Mouse (Mus musculus) 3134 (cell line): ENCODE results near the gene Asna1.

Experiments
- DNase-seq: peaks from one replicate; pipeline ENCODE4 v3.0.0-alpha.2; 2011; ENCODE audit warnings: low spot score; ENCODE audit not compliant: insufficient read length; ENCODE audit errors: extremely low read depth

Asna1 gene

DNA sequence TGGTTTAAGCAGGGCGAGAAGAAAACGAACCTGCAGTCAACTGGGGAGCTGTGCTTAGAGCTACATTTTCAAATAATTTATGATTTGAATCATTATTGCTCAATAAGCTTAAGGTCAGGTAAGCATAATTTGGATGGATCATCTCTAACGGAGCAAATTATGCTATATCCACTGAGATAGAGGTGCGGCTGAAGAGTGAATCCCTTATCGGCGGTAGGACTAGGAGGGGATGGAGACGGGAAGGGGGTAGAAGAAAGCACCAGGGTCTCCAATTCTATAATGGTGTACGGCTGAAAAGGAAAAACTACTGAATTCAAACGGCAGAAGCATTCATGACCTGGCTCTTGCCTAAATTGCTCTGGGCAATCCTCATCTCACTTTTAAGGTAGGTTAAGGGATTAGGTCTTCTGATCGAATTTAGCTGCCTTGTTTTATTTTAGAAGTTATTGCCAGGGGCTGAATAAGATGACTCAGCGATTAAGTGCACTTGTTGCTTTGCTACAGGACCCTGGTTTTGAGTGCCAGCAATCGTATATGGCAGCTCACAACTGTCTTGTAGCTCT lies 10.2 kb upstream of the Asna1 start:
- no peak for DNase-seq

DNA sequence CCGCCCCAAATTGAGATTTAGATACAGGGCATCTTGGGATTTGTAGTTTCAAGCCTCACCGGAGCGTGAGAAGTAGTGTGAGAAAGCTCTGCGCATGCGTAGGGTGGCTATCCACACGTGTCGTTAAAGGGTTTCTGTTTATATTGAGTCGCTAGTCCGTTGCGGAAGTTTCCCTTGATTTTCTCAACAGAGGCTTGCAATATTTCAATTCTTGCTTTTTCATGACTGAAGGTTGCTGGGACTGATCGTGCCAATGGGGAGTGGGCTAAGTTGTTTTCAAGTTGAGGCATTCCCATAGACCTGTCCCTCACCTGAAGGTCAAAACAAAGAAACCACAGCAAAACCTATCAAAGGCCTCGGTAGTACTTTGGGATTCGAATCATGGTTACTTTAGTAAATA lies 9.7 kb upstream of the Asna1 start:
- no peak for DNase-seq

DNA sequence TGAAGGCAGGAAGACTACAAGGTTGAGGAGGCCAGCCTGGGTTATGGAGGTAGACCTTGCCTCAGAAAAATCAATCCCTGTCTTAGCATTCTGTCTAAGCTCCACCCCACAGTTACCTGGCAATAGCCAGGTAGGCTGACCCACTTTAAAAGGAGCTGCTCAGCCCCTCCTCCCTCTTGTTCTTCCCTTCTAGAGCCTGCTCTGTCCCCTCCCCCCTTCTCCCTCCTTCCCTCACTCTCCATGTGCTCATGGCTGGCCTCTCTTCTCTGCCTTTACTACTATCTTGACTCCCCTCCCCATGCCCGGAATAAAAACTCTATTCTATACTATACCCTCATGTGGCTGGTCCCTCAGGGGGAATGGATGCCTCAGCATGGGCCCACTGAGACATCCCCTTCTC lies 8.8 kb upstream of the Asna1 start:
- no peak for DNase-seq

DNA sequence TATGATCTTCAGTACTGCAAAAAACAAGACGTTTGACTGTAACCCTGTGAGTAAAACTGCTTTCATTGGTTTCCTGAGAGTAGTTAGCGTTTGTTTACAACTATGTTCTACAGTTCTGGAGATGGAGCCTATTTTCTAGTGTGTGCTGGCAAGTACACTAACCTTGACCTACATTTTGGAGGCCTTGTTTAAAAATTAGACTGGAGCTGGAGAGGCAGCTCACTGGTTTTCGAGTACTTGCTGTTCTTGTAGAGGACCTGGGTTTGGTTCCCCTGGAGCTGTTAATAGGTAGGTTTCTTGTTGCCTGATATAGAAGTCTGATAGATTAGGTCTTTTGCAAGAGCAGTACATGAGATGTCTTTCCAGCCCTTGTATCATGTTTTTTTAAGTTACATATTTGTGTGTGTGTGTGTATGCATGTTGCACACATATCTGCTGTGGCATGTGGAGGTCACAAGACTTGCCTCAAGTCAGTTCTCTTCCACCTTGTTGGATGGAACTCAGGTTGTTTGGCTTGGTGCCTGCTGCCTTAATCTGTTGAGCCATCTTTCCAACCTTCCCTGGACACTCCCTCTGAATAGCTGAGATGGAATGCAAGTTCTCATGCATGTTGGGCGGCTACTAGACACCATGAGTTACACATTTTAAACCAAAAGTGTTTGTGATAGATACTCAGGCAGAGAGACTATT lies 7.7 kb upstream of the Asna1 start:
- DNase-seq, result no peak

DNA sequence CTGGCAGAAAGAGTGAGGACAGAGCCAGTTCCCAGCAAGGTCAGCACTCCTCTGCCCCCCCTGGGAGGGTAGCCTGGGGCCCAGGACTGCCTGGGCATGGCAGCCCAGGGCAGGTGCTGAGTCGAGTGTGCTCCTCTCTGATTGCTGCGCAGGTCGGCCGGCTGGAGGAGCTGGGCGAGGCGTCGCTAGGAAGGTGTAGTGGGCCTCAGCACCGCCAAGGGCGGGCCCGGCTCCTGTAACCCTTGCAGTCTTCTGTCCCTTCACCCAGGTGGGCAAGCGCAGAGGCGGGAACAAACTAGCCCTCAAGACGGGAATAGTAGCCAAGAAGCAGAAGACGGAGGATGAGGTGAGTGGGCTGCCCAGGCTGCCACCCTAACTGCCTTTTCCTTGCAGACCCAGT lies 4.2 kb upstream of the Asna1 start:
- no peak for DNase-seq

DNA sequence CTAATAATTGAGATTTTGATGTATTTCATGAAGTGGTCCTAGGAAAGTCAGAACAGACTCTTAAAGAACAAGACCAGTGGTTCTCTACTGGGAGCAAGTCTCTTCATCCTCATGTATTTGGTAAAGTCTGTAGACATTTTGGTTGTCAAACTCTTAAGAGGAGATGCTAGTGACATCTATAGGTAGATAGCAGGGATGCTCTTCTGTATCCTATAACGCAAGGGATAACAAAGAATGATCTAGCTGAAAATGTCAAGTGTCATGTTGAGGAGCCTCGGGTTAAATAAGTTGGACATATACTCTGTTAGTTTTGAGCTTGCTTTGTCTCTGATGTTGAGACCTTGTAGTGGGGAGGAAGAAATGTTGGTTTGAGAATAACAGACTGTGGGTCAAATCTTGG lies 2.8 kb upstream of the Asna1 start:
- DNase-seq, result no peak

DNA sequence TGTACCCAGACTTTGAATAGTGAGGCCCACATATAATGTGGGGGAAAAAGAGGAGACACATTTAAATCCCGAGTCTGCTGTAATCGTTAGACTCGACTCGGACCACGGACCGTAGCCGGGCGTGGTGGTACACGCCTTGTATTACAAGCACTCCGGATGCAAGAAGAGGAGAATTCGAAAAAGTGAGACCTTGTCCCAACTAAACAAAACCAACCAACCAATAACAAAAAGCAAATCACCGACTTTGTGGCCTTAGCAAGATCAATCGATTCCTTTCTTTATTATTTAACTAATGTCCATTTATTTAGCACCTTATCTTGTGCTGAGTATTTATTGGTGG lies 2.4 kb upstream of the Asna1 start:
- DNase-seq, result no peak

DNA sequence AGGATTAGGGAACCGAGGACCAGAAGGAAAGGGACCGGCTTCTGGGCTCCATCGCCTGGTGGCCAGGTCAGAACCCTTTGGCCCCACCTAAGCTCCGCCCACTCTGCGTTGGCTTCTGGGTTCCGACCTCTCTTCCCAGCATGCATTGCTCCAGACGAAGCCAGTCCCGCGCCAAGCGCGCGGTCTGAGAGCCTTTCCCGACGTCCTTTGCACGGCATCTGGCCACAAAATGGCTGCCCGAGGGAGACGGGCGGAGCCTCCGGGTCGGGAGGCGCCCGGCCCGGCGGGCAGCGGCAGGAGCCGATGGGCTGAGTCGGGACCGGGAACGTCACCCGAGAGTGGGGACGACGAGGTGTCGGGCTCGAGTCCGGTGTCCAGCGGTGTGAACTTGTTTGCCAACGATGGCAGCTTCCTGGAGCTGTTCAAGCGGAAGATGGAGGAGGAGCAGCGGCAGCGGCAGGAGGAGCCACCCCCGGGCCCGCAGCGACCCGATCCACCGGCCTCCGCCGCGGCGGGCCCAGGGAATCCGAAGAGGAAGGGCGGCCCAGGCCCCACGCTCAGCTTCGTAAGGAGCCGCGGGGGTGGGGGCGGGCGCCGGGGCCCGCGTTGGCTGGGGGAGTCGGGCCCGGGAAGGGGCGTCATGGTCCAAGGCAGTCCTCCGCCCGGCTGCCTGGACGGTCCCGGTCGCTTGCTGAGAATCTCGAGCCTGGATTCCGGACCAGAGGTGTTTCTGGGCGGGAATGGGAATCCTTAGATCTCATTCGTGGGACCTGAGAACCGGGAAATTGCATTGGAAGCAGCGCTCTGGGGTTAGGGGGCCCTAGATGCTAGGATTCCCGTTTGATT lies 1.8 kb upstream of the Asna1 start, which contains the start of gene Trir:
TSS of gene Trir (plus strand) at position 154 of the 846 bp plus-strand sequence.
- peak; percentile 92 for DNase-seq

DNA sequence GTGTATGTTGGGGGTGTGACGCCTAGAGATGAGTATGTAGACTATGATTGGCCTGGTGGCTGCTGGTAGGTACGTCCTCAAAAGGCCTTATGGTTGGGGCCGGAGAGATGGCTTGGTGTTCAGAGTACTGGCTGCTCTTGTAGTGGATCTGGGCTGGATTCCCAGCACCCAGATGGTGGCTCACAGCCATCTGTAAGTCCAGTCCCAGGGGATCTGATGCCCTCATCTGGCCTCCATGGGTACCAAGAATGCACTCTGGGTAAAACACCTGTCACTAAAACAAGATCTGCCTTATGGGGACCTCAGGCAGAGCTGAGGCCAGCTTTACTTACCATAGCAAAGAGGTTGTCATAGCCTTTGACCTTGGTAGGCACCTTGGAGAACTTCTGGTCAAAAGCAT lies 1.2 kb downstream of the Asna1 start:
- DNase-seq, result no peak

DNA sequence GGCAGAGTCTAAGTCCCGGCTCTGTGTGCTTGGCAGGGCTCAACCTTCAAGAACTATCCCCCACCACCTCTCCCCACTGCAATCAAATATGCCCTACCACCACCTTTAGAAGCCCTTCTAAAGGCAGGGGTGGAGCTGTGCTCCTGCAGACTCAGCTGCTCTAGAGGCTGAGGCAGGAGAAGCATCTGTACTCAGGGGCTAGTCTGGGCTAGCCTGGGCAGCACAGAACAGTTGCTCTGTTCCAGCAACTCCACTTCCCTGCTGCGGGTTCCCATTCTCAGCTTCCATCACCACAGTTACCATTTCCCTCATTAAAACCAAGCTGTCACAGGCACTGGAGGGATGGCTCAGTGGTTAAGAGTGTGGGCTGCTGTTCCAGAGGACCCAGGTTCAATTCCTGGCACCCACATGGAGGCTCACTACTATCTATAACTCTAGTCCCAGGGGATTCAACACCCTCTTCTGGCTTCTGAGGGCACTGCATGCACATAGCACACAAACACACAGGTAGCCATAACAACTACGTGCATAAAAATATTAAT lies 3.5 kb downstream of the Asna1 start:
- no peak for DNase-seq

DNA sequence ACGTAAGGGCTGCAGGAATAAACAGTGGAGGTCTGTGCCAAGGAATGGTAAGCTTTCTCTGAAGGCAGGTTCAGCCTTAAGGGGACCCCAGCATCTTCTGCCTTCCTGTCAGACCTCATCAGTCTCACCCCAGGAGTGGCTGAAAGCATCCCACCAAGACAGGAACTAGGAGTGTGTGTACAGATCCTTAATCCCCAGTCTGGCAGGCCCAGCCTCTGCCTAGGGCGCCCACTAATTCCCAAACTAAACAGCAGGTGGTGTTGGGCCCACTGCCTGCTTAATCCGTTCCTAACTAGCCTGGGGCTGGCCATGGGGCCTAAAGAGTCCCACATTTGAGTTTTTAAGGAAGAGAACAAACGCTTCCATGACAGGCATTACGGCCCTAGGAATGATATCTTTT lies 7.9 kb downstream of the Asna1 start:
- no peak for DNase-seq

DNA sequence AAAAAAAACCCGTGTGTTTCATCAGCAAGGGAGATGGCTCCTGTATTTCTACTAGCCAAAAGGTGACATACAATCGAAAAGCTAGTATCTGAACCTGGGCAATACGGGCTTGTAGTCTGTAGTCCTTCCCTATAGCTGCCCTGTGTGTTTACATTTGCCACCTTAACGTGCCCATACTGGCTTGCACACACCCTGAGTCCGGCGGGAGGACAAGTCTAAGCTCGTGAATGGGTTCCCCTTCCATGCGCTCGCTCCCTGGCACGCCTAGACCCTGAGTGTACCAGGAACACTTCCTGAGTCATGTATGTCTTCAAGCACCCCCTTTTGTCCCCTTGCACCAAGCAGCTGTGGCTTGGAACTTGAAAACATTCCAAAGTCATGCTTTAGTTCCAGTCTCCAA lies 8.4 kb downstream of the Asna1 start:
- no peak for DNase-seq

DNA sequence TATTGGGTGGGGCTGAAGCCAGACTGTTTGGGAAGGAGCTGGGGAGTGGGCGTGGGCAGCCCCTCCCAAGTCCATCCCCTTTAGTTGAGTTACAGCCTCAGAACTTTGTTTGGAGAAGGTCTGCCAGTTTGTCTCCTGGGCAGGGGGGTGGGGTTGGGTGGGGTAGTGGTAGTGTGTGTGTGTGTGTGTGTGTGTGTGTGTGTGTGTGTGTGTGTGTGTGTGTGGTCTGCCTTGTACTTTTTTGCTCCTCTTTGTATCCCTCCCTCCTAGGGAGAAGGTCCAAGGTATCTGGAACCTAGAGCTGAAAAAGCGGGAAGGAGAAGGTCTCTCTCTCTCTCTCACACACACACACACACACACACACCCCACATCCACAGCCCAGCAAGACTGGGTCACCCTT lies 10.7 kb downstream of the Asna1 start, which contains the start of gene Best2:
TSS of gene Best2 (minus strand) at position 101 of the 400 bp plus-strand sequence.
- no peak for DNase-seq

DNA sequence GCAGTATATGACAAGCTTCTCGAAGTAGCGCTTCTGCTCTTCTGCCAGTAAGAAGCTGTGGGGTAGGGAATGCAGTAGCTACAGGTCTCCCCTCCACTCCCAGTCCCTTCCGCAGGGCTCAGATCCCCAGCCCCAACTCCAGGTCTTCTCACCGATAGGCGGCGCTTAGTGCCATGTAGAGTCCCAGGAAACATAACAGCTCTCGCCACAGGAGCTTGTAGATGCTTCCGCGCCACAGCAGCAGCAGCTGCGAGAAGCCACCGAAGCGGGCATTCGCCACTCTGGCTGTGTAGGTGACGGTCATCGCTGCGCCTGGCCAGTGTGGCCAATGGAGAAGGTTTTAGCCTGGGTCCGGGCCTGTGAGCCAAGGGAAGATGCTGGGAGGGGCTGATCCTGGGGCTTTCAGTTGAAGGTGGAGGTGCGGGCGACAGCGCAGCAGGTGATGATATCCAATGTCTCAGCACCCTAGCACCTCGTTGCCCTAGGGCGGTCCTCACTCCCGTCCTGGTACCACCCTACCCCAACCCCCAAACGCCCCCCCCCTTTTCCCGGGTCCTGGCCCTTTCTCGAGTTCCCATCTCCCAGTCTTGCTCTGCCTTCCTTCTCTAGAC lies 11.7 kb downstream of the Asna1 start:
- no peak for DNase-seq

DNA sequence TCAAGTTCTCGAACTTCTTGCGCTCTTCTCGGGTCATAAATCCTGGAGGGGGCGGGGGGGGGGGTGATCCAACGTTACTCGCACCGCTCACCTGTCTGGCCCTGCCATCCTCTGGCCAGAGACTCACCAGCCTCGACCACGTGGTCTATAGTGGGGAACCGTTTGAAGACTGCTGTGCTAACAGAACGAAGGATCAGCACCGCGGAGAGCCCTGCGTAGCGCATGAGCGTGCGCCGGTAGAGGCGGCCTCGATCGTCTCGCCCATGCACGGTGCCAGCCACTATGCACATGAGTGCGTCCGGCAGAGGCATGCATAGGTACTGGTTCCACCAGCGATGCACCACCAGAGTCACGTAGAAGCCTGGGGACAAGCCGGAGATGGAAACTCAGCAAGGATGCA lies 13.8 kb downstream of the Asna1 start:
- DNase-seq, result no peak

DNA sequence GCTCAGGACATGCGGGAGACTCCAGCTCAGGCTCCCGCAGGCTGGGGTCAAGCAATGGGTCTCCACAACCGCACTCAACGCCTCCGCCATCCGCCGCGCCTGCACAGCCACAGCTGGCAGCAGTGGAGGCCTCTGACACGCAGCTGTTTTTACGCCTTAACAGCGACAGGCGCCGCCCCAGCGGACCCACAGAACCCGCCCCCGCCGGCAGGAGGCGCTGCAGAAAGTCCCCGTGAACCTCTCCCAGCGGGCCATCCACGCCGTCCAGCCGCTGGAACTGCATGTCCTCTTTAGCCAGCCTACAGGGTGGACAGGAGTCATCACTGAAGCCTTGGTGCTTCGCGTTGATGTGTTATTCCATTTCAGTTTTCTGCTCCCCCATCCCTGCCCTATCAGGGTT lies 17.4 kb downstream of the Asna1 start:
- DNase-seq, result no peak

DNA sequence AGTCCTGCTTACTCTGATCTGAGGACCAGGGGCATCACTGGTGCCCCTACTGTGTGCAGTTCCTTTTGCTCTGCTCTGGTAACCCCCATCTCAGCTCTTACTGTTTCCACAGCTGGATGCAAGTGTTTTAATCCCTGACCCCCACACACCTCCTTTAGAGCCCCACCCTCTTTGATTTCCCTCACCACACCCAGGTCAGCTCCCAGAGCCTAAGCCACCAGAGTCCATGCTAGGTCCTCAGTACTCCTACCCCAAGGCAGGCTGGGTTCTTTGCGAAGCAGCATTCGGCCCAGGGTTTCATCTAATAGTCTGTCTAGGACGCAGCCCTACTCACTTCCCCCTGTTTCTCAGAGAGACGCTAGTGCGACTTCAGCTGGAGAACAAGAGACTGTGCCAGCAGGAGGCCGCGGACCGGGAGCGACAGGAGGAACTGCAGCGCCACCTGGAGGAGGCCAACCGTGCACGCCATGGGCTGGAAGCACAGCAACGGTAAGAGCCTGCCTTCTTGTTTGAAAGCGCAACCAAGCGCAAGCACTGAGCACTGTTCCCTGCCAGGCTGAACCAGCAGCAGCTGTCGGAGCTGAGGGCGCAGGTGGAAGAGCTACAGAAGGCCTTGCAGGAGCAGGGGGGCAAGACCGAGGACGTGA lies 27.3 kb downstream of the Asna1 start:
- peak; percentile 82 for DNase-seq

DNA sequence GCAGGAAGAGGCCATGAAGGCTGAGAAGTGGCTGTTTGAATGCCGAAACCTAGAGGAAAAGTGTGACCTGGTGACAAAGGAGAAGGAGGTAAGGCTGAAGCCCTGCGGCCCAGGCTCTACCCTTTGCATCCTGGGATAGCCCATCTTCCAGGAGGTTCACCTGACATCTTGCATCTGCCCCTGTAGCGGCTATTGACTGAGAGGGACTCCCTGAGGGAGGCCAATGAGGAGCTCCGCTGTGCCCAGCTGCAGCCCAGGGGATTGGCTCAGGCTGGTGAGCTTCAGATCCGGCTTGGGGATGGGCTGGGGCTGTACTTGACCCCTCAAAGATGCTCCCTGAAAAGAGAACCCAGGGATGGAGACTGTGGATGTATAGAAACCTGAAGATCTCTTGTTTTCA lies 28.1 kb downstream of the Asna1 start:
- no peak for DNase-seq

DNA sequence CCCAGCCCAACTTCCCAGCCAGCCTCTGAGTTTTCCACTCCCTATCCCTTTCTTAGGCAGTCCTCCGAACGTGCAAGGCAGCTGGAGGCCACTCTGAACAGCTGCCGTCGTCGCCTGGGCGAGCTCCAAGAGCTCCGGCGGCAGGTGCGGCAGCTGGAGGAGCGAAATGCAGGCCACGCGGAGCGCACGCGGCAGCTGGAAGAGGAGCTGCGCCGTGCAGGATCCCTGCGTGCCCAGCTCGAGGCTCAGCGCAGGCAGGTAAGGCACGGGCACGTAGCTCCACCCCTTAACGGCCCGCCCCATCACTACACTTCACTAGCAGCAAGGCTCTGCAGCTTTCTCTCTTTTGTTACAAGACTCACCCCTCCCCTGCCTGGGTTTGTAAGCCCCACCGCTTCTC lies 29.4 kb downstream of the Asna1 start:
- no peak for DNase-seq

DNA sequence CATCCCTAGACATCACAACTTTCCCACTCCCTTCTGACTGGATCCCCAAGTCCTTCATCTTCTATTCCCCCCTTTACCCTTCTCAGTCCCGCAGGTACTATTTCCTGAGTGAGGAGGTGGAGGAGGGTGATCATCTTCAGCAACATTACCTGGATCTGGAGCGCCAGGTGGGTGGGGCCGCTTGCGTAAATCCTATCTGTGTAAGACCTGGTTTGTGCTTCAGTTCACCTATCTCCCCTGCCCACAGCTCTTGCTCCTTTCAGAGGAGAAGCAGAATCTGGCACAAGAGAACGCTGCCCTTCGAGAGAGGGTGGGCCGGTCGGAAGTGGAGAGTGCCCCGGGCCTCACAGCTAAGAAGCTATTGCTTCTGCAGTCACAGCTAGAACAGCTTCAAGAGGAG lies 30.7 kb downstream of the Asna1 start:
- no peak for DNase-seq

DNA sequence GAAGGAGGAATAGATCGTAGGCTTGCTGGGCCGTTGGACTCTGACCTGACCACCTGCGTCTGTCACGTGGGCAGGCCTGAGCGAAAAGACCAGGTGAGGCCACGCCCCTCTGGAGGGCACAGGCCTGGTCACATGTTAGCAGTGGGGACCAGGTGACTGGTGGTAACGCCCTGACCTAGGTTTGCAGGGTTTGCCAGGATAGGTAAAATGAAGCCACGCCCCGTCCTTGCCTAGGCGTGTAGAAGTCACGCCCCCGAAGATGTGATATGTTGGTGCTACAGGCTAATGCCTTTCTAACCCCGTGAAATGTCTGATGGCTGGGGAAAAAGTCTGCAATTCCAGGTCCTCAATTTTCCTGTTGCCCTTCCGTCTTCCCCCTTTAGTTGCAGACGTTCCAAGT lies 34.2 kb downstream of the Asna1 start:
- DNase-seq, result no peak
